Mouse (Mus musculus) adrenal gland, postnatal 14 days (tissue): ENCODE measurements at regions not wholly inside any gene's neighbourhood (a gene's known extent, or its start where the extent isn't known, plus 50 kb on each side); places are given as distances from the start of the nearest gene placed in this dataset.
"Not testable (repeated sequence)": the region's sequence is repeated elsewhere in the genome, so short reads cannot be mapped to it uniquely, and the experiment has no call there.

Experiments used
- DNase-seq: peaks from one replicate; pipeline ENCODE4 v3.0.0; 2021; ENCODE audit warnings: mixed read lengths

DNA sequence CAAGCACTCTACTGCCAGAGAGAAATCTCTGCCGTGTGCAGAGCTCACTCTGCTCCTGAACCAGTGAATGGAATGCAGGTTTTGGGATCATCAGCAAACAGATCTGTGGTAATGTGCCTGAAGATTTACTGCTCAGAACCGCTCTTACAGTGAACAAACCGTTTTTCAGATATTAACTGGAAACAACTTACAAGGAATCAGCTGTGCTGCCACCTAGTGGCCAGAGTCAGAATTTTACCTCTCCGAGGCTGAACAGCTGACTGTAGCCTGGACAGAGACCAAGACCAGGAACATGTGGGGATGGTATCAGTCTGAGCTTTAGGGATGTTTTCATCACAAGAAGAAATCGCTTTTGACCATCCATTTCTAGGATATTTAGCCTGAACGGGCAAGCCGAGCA is 65.3 kb downstream of the Gm15023 start:
- not testable (repeated sequence) for DNase-seq

DNA sequence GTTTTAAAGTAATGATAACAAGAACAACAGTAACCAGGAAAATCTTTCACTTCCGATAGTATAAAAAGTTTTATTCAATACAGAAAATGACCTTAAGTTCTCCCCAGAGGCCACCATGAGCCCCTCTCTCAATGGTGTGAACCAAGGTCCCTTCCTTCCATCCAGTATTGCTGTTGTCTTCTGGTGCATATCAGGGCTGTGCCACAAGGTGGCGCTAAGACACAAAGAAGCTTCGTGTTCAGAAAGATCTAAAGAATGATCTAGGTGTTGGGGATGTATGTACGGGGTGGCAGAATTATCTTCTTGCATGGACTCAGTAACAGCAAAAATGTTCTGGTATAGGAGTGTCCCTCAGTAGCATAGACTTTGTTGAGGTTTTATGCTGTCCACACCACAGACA is 66.6 kb downstream of the Gm15023 start:
- DNase-seq, result not testable (repeated sequence)

DNA sequence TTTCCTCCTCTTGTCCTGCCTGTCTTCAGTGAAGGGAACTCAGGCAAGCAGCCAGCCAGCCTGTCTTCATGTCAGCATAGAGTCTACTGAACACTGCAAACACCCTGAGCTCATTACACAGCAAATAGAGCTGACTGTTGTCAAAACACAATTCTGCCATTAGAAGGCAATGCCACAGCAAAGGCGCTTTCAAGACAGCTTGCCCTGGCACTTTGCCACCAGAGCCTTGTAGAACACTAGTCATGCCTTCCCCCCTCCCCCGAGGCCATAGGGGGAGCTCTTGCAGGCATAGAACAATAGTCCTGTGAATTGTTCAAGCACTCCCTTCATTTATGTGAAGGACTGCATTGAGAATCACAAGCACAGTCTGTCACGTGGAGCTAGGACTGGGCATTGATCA is 75.8 kb downstream of the Gm15023 start:
- peak; percentile 36 for DNase-seq

DNA sequence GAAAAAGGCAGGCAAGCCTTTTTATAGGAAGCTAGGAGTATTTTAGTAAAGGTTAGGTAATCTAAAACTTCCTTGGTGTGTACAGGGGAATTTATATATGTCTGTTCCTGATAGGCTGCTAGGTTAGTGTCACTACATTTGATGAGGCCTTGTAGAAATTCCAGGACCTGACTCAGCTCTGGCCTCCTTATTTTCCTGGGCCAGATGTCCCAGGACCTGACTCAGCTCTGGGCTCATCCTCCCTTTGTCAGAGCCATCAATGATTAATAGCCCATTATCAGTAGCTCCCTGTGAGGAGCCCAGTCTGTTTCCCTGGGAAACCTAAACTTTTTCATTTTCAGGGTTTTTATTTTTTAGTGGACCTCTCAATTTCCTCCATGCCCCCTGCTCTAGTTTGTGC is 79.3 kb downstream of the Gm15023 start:
- peak; percentile 23 for DNase-seq

DNA sequence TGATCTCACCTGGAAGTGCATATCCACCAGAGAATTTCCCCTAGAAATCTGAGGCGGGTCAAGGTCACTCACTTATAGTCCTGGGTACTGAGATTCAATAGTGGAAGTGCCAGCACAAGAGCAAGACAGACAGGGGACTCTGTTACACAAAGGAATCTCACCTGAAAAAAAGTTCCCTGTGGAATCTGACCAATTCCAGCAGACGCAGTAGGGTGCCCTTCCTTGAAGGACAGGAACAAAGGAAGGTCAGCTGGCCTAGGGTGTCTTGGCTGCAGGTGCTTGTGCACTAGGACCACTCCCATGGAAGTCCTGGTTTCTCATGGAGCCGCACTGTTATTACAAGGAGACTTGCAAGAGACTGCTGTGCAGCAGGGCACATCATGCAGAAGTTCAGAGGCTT is 81.2 kb downstream of the Gm15023 start:
- DNase-seq, result no peak

DNA sequence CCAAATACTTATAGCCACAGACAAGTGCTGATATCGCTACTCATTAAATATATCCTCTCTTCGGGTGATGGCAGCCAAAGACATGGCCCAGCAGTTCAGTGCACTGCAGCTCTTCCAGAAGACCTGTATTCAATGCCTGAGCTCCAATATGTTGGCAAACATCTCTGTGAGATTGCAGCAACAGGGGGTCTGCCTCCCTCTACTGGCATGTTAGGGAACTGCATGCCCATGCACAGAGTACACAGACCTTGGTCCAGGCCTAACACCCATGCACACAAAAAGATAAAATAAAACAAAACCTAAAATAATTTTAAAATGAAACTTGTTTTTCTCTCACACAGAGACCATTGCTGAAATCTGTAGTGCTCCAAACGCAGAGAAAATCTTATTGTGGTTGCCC is 82.1 kb upstream of the Zmat1 start:
- DNase-seq, result peak; percentile 72

DNA sequence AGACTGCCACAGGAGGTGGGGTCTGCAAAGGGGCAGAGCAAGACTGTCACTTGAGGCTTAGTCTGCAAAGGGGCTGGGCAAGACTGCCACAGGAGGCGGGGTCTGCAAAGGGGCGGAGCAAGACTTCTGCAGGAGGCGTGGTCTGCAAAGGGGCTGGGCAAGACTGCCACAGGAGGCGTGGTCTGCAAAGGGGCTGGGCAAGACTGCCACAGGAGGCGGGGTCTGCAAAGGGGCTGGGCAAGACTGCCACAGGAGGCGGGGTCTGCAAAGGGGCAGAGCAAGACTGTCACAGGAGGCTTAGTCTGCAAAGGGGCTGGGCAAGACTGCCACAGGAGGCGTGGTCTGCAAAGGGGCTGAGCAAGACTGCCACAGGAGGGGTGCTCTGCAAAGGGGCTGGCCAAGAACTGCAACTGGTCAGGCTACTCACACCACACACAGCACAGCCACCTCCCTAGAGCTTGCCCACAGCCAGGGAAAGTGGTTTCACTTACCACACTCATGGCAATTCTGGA is 78.1 kb upstream of the Zmat1 start:
- peak; percentile 81 for DNase-seq

DNA sequence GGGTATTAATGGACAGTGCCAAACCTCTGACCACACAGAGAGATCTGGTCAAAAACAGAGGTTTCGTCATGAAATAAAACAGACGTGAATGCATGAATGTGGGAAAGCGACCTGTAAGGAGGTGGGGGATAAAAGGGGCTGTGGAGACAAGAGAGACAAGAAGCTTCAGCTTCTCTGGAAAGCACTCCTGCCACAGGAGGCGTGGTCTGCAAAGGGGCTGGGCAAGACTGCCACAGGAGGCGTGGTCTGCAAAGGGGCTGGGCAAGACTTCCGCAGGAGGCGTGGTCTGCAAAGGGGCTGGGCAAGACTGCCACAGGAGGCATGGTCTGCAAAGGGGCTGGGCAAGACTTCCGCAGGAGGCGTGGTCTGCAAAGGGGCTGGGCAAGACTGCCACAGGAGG is 77.6 kb upstream of the Zmat1 start:
- DNase-seq, result peak; percentile 39

DNA sequence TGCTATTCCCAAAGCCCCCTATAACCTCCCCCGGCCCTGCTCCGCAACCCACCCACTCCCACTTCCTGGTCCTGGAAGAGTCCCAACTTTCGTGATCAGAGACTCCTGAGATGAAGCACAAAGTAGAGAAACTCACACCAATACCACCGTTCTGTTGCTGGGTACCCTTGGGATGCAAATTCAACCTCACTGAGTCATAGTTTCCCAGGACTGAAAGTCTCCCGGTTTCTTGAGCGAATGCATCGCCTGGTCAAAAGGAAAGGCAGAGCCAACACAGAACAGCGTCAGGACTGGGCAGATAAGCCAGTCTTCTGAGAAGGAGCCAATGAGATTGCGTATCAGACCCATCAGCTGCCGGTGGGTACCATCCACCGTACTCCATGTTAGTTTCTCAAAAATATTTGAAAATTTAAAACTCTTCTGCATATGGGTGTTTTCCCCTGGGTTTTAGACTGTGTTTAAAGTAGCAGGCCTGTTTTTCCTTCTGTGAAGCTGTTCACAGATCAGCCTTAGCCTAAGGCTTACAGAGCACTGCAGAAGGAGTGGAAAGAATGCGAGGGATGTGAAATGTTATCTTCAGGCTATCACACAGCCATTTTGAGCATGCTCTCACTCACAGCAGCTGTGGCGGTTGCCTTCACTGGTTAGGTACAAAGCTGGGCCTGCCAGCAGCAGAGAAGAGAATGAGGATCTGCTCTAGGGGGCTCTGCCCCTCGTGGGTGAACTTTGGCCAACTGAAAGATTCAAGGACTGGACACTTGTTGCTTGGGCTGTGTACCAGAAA is 77.0 kb upstream of the Zmat1 start:
- not testable (repeated sequence) for DNase-seq

DNA sequence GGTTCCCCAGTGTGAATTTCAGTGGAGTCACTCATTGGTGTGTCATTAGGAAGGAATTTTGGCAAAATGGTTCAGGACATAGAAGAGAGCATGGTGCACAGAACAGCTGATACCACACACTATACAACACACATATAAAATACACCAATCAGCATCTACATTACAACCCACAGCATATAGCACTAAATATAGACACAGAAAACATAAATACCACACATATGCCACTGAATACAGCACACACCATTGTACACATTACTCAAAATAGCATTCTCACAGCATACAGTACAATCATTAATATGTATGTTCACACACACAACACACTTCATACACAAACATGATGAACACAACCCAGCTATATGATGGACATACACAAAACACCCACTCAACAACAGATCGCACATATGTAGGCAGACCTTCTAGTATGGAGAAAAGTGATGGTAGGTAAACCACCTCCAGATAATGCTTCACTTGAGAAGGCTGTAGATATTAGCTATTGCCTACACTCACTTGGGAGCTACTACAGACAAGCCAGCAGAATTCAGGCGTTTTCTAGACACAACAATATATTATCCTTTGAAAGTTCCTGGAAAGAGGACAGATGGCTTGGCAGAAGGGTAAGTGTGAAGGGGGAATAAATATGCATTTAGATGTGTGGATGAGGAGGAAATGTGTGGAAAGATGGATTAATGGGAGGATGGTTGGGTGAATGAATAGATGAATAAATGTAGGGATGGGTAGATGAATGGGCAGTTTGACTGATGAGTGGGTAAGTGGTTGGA is 71.6 kb upstream of the Zmat1 start:
- DNase-seq, result no peak

DNA sequence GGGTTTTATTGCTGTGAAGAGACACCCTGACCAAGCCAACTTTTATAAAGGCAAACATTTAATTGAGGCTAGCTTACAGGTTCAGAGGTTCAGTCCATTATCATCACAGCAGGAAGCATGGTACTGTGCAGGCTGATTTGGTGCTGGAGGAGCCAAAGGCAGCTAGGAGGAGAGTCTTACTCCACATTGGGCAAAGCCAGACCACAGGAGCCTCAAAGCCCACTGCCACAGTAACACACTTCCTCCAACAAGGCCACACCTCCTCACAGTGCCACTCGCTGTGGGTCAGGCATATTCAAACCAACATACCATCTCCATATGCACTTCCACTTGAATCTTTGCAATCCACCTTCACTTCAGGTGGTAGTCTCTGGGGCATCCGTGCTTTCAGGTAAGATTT is 70.4 kb upstream of the Zmat1 start:
- DNase-seq, result no peak

DNA sequence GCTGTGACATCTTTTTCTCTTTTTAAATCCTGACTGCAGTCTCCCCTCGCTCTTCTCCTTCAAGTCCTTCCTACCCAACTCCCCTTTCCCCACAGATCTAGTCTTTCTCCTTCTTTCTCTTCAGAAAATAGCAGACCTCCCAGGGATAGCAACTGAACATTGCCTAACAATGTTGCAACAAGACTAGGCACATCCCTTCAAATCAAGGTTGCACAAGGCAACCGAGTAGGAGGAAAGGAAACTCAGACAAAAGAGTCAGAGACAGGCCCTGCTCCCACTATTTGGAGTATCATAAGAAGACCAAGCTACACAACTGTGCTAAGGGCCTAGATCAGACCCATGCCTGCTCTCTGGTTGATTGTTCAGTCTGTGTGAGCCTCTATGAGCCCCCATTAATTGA is 66.9 kb upstream of the Zmat1 start:
- no peak for DNase-seq

DNA sequence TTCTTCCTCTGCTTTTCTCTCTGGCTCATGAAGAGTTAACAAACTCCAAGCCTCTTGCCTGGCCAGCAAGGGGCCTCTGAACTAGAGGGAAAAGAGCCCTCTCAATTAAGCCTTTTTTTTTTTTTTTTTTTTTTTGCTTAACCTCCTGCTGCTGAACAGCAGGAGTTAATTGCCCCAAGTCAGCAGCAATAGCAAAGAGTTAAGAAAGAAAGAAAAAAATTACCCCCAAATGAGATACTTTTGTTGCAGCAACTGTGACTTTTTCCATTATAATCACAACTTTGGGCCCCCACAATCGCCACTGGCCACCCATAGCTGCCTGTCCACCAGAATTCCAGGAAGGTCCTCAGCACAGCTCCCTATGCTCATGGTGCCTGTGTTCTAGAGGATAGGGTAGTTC is 60.4 kb upstream of the Zmat1 start:
- no peak for DNase-seq

DNA sequence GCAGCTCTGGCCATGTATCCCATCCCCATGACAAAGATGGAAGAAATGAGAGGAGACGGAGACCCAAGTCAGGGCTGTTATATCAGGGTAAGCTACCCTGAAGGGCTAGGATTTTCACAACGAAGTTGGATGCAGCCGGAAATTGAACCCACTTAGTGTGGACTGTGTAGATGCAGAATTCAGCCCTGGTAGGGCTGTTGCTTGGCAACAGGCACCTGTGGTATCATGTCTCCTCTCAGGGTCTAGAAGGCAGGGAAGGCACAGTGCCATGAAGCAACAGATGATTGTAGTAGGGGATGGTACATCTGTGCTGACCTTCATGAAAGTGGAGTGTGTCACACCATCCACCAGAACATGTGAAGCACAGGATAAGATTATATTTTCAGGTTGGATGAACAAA is 51.2 kb upstream of the Zmat1 start:
- DNase-seq, result no peak

DNA sequence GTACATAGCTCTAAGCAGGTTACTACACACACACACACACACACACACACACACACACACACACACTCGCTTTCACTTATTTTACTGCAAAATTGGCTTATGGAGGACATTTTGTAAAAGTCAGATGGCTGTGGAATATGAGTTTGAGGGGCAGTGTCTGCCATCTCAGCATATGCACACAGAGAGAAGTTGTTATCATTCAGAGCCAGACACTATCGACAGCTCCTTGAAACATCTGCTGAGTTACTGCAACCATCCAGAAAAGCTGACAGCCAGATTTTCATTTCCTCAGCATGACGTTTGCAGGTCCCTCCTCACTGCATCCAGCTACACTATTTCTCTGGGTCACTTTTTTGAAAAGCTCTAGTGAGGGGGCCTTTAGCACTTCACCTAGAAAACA is 49.9 kb upstream of the Zmat1 start:
- DNase-seq, result no peak
